Mouse (Mus musculus): ENCODE results near the gene Odf3b. TPM values are rescaled to one million over a fixed set of nuclear protein-coding genes. Genes with fewer than 3 reads are reported as not detected.

Gene Odf3b
- polyA plus RNA-seq (2012; rRNA removed) = 0.43 and 0.58 TPM in 2 replicates

DNA sequence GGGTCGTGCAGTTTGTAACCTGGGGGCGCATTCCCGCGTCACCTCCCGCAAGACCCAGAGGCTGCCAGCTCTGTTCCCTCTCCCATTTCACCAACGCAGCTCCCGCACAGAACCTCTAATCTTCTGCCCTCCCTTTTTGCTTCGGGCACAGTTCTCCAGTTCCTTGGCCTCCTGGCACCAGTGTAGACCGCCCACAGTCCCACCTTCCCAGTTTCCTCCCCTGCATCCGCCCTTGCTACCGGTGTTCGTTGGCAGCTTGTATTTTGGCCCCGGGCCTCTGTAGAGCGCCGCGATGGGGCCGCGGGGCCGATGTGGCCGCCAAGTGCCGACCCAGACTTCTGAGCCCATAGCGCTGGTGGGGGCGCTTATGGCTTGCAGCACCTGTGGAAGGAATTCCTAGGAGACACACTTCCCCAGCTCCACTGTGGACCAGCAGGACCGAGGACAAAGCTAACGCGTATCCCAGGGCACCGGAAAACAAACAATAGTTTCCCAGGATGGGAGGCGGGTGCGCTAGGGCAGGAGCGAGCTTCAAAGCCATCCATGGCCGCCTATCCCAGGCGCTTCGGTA is at the start of gene Odf3b:
Gene Odf3b, minus strand, starts transcription at position 452 of the 571 bp plus-strand sequence.

DNA sequence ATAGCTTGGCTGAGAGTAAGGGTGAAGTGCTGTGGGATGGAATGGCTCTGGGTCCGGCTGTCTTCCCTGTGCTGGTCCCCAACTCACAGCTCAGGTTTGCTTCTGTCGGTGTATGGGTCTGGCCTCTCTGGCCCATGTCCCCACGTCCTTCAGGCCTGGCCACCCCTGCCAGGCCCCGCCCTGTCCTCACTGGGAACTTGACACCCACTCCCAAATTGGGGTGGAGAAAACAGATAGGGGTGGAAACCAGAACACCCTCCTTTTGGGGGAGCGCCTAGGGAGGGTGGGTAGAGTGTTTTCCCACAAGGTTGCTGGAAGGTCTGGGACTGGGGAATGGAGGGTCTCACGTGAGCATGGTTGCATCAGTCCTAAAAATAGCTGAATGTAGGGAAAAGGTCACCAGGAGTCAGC is 46.6 kb upstream of the Odf3b start, which contains the start of gene Cpt1b:
Gene Cpt1b, minus strand, starts transcription at position 153 of the 411 bp plus-strand sequence.

DNA sequence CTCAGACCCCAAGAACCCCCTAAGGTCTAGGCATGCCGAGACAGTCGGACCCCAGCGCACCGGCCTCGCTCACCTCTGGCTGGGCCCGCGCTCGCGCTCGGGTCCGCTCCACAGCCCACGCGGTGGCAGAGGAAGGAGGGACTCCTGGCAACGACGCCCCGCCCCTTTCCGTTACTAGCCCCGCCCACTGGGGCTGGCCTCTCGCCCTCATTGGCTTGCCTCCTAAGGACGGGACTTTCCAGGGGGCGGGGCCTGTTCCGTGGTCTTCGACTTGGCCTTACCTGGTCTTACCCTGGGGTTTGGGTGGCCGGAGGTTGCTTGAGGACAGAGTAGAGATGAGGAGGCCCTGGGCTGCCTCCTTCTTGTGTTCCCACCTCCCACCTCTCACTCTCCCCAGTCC is 31.0 kb upstream of the Odf3b start, which contains the start of gene Syce3:
Gene Syce3, minus strand, starts transcription at position 386 of the 400 bp plus-strand sequence.

DNA sequence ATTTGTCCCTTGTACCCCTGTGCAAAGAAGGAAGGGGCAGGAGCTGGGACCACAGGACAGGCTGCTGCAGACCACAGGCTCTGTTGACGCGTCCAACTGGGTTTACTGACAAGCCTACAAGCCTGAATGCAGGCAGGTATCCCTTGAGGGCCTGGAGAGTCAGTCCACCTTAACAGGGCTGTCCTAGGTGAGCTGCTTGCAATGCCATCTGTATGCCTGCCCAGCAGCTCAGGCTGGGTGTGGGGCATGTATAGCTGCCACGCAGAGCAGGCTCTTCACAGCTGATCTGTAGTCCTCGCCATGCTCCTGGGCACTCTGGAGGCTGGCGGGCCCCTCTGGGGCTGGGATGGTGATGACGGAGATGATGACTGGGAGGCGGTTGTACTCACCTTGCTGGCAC is 5.5 kb upstream of the Odf3b start, which contains the start of gene Klhdc7b:
Gene Klhdc7b, plus strand, starts transcription at position 301 of the 400 bp plus-strand sequence.

DNA sequence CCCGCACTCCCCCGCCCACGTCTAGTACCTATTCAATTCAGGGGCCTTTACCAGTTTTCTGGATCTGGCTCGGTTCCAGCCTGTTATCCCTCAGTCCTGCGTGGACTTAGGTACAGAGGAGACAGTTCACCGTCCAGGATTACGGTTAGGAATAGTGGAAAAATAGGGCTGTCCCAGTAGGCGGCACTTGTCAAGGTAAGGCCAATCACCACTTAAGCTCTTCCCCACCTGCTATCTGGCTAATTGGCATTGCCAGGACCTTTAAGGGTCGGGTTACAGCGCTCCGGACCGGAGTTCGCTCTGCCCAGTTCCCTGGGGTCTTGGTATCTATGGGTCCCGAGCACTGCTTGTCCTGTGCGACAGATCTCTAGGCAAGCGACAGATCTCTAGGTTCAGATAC is 2.1 kb downstream of the Odf3b start, which contains the start of gene Tymp:
Gene Tymp, minus strand, starts transcription at position 83 of the 400 bp plus-strand sequence.

DNA sequence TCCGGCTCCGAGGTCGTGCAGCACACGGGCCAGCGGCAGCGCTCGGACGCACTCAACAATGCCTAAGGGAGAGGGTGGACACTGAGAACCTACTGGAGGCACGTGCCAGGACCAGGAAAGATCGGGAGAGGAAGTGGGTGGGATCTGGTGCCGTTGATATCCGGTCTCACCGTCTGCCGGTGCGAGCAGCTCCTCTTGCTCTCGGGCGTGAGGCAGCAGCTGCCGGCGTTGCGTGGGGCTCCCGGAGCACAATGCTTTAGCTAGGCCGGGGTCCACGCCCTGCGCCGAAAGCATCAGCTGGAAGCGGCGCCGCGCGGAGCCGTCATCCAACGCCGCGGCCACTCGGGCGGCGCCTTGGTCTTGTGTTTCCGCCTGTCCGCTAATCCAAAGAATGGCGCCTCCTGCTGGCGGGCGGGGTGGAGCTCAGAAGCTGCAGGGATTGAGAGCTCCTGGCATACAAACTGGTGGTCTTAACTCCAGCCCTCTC is 5.3 kb downstream of the Odf3b start, which contains the start of gene Sco2:
Gene Sco2, minus strand, starts transcription at position 85 of the 487 bp plus-strand sequence.

DNA sequence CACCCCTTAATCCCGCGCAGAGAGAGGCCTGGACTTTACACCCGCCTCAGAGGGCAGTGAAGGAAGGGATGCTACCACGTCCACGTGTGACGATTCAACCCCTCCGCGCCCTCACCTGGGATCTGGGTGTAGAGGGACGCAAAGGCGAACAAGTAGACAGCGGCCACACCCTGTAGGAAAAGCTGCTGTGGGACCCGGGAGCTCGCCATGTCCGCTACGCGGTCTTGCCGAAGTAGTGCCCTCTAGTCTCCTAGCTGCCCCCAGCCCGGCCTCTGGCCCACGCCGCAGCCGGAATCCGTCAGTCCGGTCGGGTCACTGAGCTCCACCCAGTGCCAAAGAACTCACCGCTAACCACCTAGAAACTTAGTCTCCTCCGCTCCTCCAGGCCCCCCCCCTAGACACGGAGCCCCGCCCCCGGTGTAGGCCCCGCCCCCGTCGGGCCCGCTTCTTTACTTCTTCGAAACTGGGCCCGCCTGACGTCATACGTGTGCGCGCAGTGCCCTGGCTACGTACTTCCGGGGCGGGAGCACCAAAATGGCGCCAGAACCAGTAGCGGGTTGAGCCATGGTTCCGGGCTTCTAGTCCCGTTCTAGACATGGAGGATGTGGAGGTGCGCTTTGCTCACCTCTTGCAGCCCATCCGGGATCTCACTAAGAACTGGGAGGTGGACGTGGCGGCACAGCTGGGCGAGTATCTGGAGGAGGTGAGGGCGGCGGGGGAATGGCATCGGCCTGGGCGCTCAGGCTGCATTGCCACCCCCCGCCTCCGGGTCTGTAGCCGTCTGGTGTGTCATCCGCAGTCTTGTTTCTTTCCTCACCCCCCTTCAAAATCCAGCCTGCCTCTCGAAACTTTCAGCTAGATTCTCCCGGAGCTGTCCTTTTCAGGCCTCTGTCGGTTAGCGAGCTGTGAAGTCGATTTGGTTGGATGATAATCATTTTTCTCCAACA is 23.6 kb downstream of the Odf3b start, which contains the start of the genes Lmf2 and Ncaph2:
Gene Lmf2, minus strand, starts transcription at position 419 of the 947 bp plus-strand sequence.
Gene Ncaph2, plus strand, starts transcription at position 479 of the 947 bp plus-strand sequence.

DNA sequence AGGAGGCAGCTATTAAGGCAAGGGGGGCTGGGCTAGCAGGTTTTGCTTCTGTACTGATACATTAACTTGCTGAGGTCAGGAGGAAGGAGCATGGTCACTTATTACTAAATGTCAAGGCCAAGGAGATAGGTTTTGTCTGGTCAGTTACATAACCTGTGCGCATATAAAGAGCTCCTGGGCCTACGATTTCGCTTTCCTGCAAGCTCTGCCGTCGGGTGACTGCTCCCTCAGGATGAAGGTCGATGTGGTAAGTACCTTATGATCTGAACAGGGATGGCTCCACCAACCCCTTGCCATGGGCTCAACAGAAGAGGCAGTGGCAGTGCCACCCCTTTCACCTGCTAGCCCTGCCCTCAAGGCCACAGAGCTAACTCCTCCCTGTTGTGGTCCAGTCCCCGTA is 44.8 kb downstream of the Odf3b start, which contains the start of gene Miox:
Gene Miox, plus strand, starts transcription at position 128 of the 400 bp plus-strand sequence.

Other genes starting within 250 kb of the Odf3b start
- 30.6 and 57.6 TPM in 2 replicates for gene Mapk12, start 238.6 kb downstream of the Odf3b start, polyA plus RNA-seq (2012; rRNA removed)
- gene Mapk11, start 229.7 kb downstream of the Odf3b start, polyA plus RNA-seq (2012; rRNA removed) = 44.8 and 63.0 TPM in 2 replicates
- 160 and 177 TPM in 2 replicates for gene Plxnb2, start 198.5 kb downstream of the Odf3b start, polyA plus RNA-seq (2012; rRNA removed)
- gene Dennd6b, start 182.8 kb downstream of the Odf3b start, polyA plus RNA-seq (2012; rRNA removed) = 46.6 and 50.5 TPM in 2 replicates
- gene Ppp6r2, start 167.7 kb downstream of the Odf3b start, polyA plus RNA-seq (2012; rRNA removed) = 74.0 and 92.8 TPM in 2 replicates
- gene Sbf1, start 64.0 kb downstream of the Odf3b start, polyA plus RNA-seq (2012; rRNA removed) = 144 and 184 TPM in 2 replicates
- 0.16 and 0.50 TPM in 2 replicates for gene Adm2, start 56.6 kb downstream of the Odf3b start, polyA plus RNA-seq (2012; rRNA removed)
- gene Miox, start 44.9 kb downstream of the Odf3b start, polyA plus RNA-seq (2012; rRNA removed) = 0.10 and 0.11 TPM in 2 replicates
- gene Lmf2, start 23.6 kb downstream of the Odf3b start, polyA plus RNA-seq (2012; rRNA removed) = 33.1 and 38.1 TPM in 2 replicates
- 124 and 153 TPM in 2 replicates for gene Ncaph2, start 23.6 kb downstream of the Odf3b start, polyA plus RNA-seq (2012; rRNA removed)
- gene Sco2, start 5.4 kb downstream of the Odf3b start, polyA plus RNA-seq (2012; rRNA removed) = 13.7 and 16.9 TPM in 2 replicates
- gene Tymp, start 2.2 kb downstream of the Odf3b start, polyA plus RNA-seq (2012; rRNA removed) = 1.4 TPM in 2 replicates
- gene Klhdc7b, start 5.6 kb upstream of the Odf3b start, polyA plus RNA-seq (2012; rRNA removed) = not detected in 2 replicates
- gene Syce3, start 31.2 kb upstream of the Odf3b start, polyA plus RNA-seq (2012; rRNA removed) = not detected in 2 replicates
- 8.1 and 8.8 TPM in 2 replicates for gene Cpt1b, start 46.6 kb upstream of the Odf3b start, polyA plus RNA-seq (2012; rRNA removed)
- 1.9 and 2.7 TPM in 2 replicates for gene C730034F03Rik, start 50.3 kb upstream of the Odf3b start, polyA plus RNA-seq (2012; rRNA removed)
- 0.47 and 0.48 TPM in 2 replicates for gene Gm44502, start 50.4 kb upstream of the Odf3b start, polyA plus RNA-seq (2012; rRNA removed)
- gene Chkb, start 50.6 kb upstream of the Odf3b start, polyA plus RNA-seq (2012; rRNA removed) = 66.9 and 96.2 TPM in 2 replicates
- 25.4 and 34.2 TPM in 2 replicates for gene Mapk8ip2, start 74.6 kb upstream of the Odf3b start, polyA plus RNA-seq (2012; rRNA removed)
- gene Arsa, start 98.1 kb upstream of the Odf3b start, polyA plus RNA-seq (2012; rRNA removed) = 11.8 and 13.7 TPM in 2 replicates
- gene Shank3, start 120.3 kb upstream of the Odf3b start, polyA plus RNA-seq (2012; rRNA removed) = 14.4 and 14.9 TPM in 2 replicates
- 1.6 and 2.4 TPM in 2 replicates for gene Acr, start 189.0 kb upstream of the Odf3b start, polyA plus RNA-seq (2012; rRNA removed)
- gene Rabl2, start 212.6 kb upstream of the Odf3b start, polyA plus RNA-seq (2012; rRNA removed) = 65.9 and 78.0 TPM in 2 replicates

Data from central nervous system, embryonic 11.5 days (tissue).